Mouse (Mus musculus) right cerebral cortex, postnatal 25 days (tissue): Measurements from ENCODE around the gene Tnnt3.

Source experiments
- DNase-seq: peaks from one replicate; pipeline ENCODE4 v3.0.0; 2022

Gene Tnnt3

GRCm38 (mm10) chr7:142498575-142498974 lies at the start of gene Tnnt3:
TSS of gene Tnnt3 (plus strand) at chr7:142498836.
- DNase-seq, result no peak

- no peak for DNase-seq
Observed at GRCm38 (mm10) chr7:142449038-142449617, 49.5 kb upstream of the Tnnt3 start.

GRCm38 (mm10) chr7:142454706-142455105 lies 43.9 kb upstream of the Tnnt3 start:
- DNase-seq, result no peak

GRCm38 (mm10) chr7:142455251-142455650 lies 43.4 kb upstream of the Tnnt3 start:
- DNase-seq, result no peak

- no peak for DNase-seq
Observed at GRCm38 (mm10) chr7:142456806-142457205, 41.8 kb upstream of the Tnnt3 start.

- no peak for DNase-seq
Observed at GRCm38 (mm10) chr7:142457227-142457811, 41.3 kb upstream of the Tnnt3 start.

- DNase-seq, result no peak
Observed at GRCm38 (mm10) chr7:142458026-142458425, 40.6 kb upstream of the Tnnt3 start.

GRCm38 (mm10) chr7:142458676-142459298 lies 39.8 kb upstream of the Tnnt3 start:
- DNase-seq, result no peak

GRCm38 (mm10) chr7:142459299-142459691 lies 39.3 kb upstream of the Tnnt3 start:
- no peak for DNase-seq

GRCm38 (mm10) chr7:142460636-142461077 lies 38.0 kb upstream of the Tnnt3 start, which contains the start of gene Lsp1:
TSS of gene Lsp1 (plus strand) at chr7:142460809.
- no peak for DNase-seq

- DNase-seq, result no peak
Observed at GRCm38 (mm10) chr7:142461446-142461845, 37.2 kb upstream of the Tnnt3 start.

GRCm38 (mm10) chr7:142462190-142462589 lies 36.4 kb upstream of the Tnnt3 start:
- DNase-seq, result no peak

GRCm38 (mm10) chr7:142462594-142463078 lies 36.0 kb upstream of the Tnnt3 start:
- DNase-seq, result no peak

- DNase-seq, result no peak
Observed at GRCm38 (mm10) chr7:142470171-142470691, 28.4 kb upstream of the Tnnt3 start.

GRCm38 (mm10) chr7:142470808-142471413 lies 27.7 kb upstream of the Tnnt3 start:
- DNase-seq, result no peak

- no peak for DNase-seq
Observed at GRCm38 (mm10) chr7:142471414-142471861, 27.2 kb upstream of the Tnnt3 start.

- DNase-seq, result no peak
Observed at GRCm38 (mm10) chr7:142471884-142472570, 26.6 kb upstream of the Tnnt3 start.

- DNase-seq, result no peak
Observed at GRCm38 (mm10) chr7:142472936-142473335, 25.7 kb upstream of the Tnnt3 start.

- no peak for DNase-seq
Observed at GRCm38 (mm10) chr7:142473476-142473875, 25.2 kb upstream of the Tnnt3 start.

GRCm38 (mm10) chr7:142474799-142475198 lies 23.8 kb upstream of the Tnnt3 start:
- no peak for DNase-seq

GRCm38 (mm10) chr7:142475641-142476040 lies 23.0 kb upstream of the Tnnt3 start:
- no peak for DNase-seq

GRCm38 (mm10) chr7:142476271-142476670 lies 22.4 kb upstream of the Tnnt3 start:
- no peak for DNase-seq
